Mouse (Mus musculus) midbrain, postnatal 0 days (tissue): ENCODE measurements around the gene Tmeff2. TPM values are rescaled to one million over a fixed set of nuclear protein-coding genes. Genes with fewer than 3 reads are reported as not detected.

Source experiments
- ATAC-seq: fragments of 200-750 bp; cut with Nextera tagmentation; 2 replicates; pipeline ENCODE4 v1.8.0; 2017; ENCODE audit warnings: moderate number of reproducible peaks, mild to moderate bottlenecking, moderate TSS enrichment, moderate library complexity; ENCODE audit not compliant: low FRiP score
- DNase-seq: peaks from one replicate; pipeline ENCODE4 v3.0.0-alpha.2; 2015; ENCODE audit warnings: low spot score
- H3K27ac ChIP-seq: fragments of 300-500 bp; sonication (generic); 2 replicates; pipeline ENCODE4 v1.5.1; 2014; ENCODE audit warnings: low read depth, mild to moderate bottlenecking, low read length, mixed read lengths
- H3K27me3 ChIP-seq: fragments of 300-500 bp; sonication (generic); 2 replicates; pipeline ENCODE4 v1.6.1; 2014; ENCODE audit warnings: low read length, control low read depth, mixed read lengths; ENCODE audit not compliant: insufficient read depth
- H3K36me3 ChIP-seq: fragments of 300-500 bp; sonication (generic); 2 replicates; pipeline ENCODE4 v1.6.1; 2014; ENCODE audit warnings: low read length, control low read depth, mixed read lengths; ENCODE audit not compliant: insufficient read depth
- H3K4me1 ChIP-seq: fragments of 300-500 bp; sonication (generic); 2 replicates; pipeline ENCODE4 v1.6.1; 2014; ENCODE audit warnings: mild to moderate bottlenecking, control low read depth, antibody characterized with exemption, low read length, mixed read lengths; ENCODE audit not compliant: insufficient read depth
- H3K4me2 ChIP-seq: fragments of 300-500 bp; sonication (generic); 2 replicates; pipeline ENCODE4 v1.6.1; 2014; ENCODE audit warnings: low read depth, mild to moderate bottlenecking, low read length, mixed read lengths; ENCODE audit not compliant: poor library complexity, severe bottlenecking
- H3K4me3 ChIP-seq: fragments of 300-500 bp; sonication (generic); 2 replicates; pipeline ENCODE4 v1.5.1; 2014; ENCODE audit warnings: low read depth, mild to moderate bottlenecking, low read length, moderate library complexity
- H3K9ac ChIP-seq: fragments of 300-500 bp; sonication (generic); replicated peaks from 2 replicates; pipeline ENCODE4 v1.6.1; 2014; ENCODE audit warnings: mild to moderate bottlenecking, low read length, moderate library complexity, mixed read lengths; ENCODE audit not compliant: poor library complexity, severe bottlenecking
- H3K9me3 ChIP-seq: fragments of 300-500 bp; sonication (generic); 2 replicates; pipeline ENCODE4 v1.6.1; 2016; ENCODE audit warnings: low read length, control low read depth
- CTCF ChIP-seq: IDR thresholded peaks from 2 replicates; pipeline ENCODE4 v1.5.1; 2016; ENCODE audit warnings: antibody characterized with exemption, mild to moderate bottlenecking
- WGBS: fragments of 180-500 bp; shearing (Covaris S2); extraction: QIAGEN DNeasy Blood & Tissue Kit; methylation state at CpG from one replicate; pipeline ENCODE4 v1.1.7; 2014; 5-methylcytosine and 5-hydroxymethylcytosine counted together
- polyA plus RNA-seq: library from polyadenylated mRNA; unstranded; fragments of >200 nt; fragmentation: Nextera tagmentation; extraction: Ambion mirVana; gene quantifications from 2 replicates; pipeline ENCODE4 v1.2.1, GENCODE M21; 2015
- total RNA-seq: library from RNA; depleted of rRNA; stranded (reverse); fragments of >200 nt; gene quantifications from 2 replicates; pipeline ENCODE4 v1.2.3, GENCODE M21; 2014

The Tmeff2 gene
- total and polyA plus RNA-seq, 2 experiments from 2014 or later, result 49.3 to 80.1 TPM

GRCm38 (mm10) chr1:51064549-51064948 is 164.1 kb downstream of the Tmeff2 start:
- Histone ChIP-seq H3K9ac (no peak overlapping the region), H3K9me3 (no peaks in the 10 kb centered on the region), H3K27ac (no peak overlapping the region), H3K27me3 (no peaks in the 10 kb centered on the region), H3K4me2 (no peak overlapping the region), H3K4me3 (no peak overlapping the region), H3K36me3 (no peaks in the 10 kb centered on the region), H3K4me1 (no peaks in the 10 kb centered on the region)
- ATAC-seq (no peak), DNase-seq (no peak)
- TF ChIP-seq CTCF, result no peak

- Histone ChIP-seq H3K36me3 (no peaks in the 10 kb centered on the region), H3K27ac (no peak overlapping the region), H3K9me3 (no peaks in the 10 kb centered on the region), H3K4me3 (no peak overlapping the region), H3K4me1 (no peaks in the 10 kb centered on the region), H3K9ac (no peak overlapping the region), H3K4me2 (no peak overlapping the region), H3K27me3 (no peaks in the 10 kb centered on the region)
- TF ChIP-seq CTCF, result no peak
- ATAC-seq, result no peak
- WGBS, result 91% methylated on average over 2 of the region's 2 CpGs
- DNase-seq, result no peak
Measured at GRCm38 (mm10) chr1:51065652-51066051, 165.2 kb downstream of the Tmeff2 start.

GRCm38 (mm10) chr1:51068814-51069213 is 168.4 kb downstream of the Tmeff2 start:
- H3K27ac ChIP-seq, result no peak overlapping the region; the same call in 1 of the 2 replicates
- H3K4me1 ChIP-seq, result no peaks in the 10 kb centered on the region
- ATAC-seq, result no peak
- H3K4me2 ChIP-seq, result no peak overlapping the region
- H3K9me3 ChIP-seq, result no peaks in the 10 kb centered on the region
- H3K4me3 ChIP-seq, result no peak overlapping the region
- H3K9ac ChIP-seq, result no peak overlapping the region
- H3K27me3 ChIP-seq, result no peaks in the 10 kb centered on the region
- 83% methylated on average over 3 of the region's 3 CpGs for WGBS
- no peak for TF ChIP-seq CTCF
- no peaks in the 10 kb centered on the region for H3K36me3 ChIP-seq
- DNase-seq, result no peak

- no peak overlapping the region for H3K4me3 ChIP-seq
- ATAC-seq (no peak), DNase-seq (no peak)
- H3K27ac ChIP-seq, result no peak overlapping the region; the same call in 1 of the 2 replicates
- no peak overlapping the region for H3K9ac ChIP-seq
- 85% methylated on average over 2 of the region's 2 CpGs for WGBS
- no peaks in the 10 kb centered on the region for H3K27me3 ChIP-seq
- H3K4me2 ChIP-seq, result no peak overlapping the region
- TF ChIP-seq CTCF, result no peak
- no peaks in the 10 kb centered on the region for H3K4me1 ChIP-seq
- no peaks in the 10 kb centered on the region for H3K9me3 ChIP-seq
- no peaks in the 10 kb centered on the region for H3K36me3 ChIP-seq
Measured at GRCm38 (mm10) chr1:51069288-51069687, 168.8 kb downstream of the Tmeff2 start.

- WGBS, result 84% methylated on average over 3 of the region's 3 CpGs
- no peak for ATAC-seq
- H3K4me3 ChIP-seq, result no peak overlapping the region
- no peaks in the 10 kb centered on the region for H3K4me1 ChIP-seq
- H3K27ac ChIP-seq, result no peak overlapping the region
- no peaks in the 10 kb centered on the region for H3K27me3 ChIP-seq
- H3K9me3 ChIP-seq, result no peaks in the 10 kb centered on the region
- DNase-seq, result peak; percentile 63
- TF ChIP-seq CTCF, result no peak
- H3K36me3 ChIP-seq, result no peaks in the 10 kb centered on the region
- H3K4me2 ChIP-seq, result no peak overlapping the region
- H3K9ac ChIP-seq, result no peak overlapping the region
Measured at GRCm38 (mm10) chr1:51074076-51074475, 173.6 kb downstream of the Tmeff2 start.

- Histone ChIP-seq H3K4me3 (no peak overlapping the region), H3K36me3 (no peaks in the 10 kb centered on the region), H3K9me3 (no peaks in the 10 kb centered on the region), H3K27me3 (no peaks in the 10 kb centered on the region), H3K4me2 (no peak overlapping the region), H3K9ac (no peak overlapping the region), H3K4me1 (no peaks in the 10 kb centered on the region), H3K27ac (no peak overlapping the region)
- WGBS, result 40% methylated on average over 15 of the region's 15 CpGs
- peak; percentile 64 for DNase-seq
- TF ChIP-seq CTCF, result no peak
- 0 out of 2 replicates have a peak, but pooled peaks have one; percentile 38 for ATAC-seq
Measured at GRCm38 (mm10) chr1:51075785-51076771, 175.6 kb downstream of the Tmeff2 start.
